Mouse (Mus musculus): ENCODE data around the gene Gtf2a1l. TPM values are rescaled to one million over a fixed set of nuclear protein-coding genes. Genes with fewer than 3 reads are reported as not detected.
A peak's percentile ranks its signal among the peaks of the same experiment; 100 is the strongest.

Gtf2a1l gene
- total RNA-seq, 2 experiments from 2014 or later: not detected

GRCm38 (mm10) chr17:88632631-88633030 is 35.8 kb upstream of the Gtf2a1l start:
- no peak overlapping the region for H3K27ac ChIP-seq
- no peak for TF ChIP-seq CTCF (conservative IDR thresholded peaks at IDR 0.05)
- DNase-seq (ENCODE audit: low spot score in 2 of 2): no peak
- H3K4me3 ChIP-seq: no peak overlapping the region

GRCm38 (mm10) chr17:88636076-88636475 is 32.4 kb upstream of the Gtf2a1l start:
- no peak for TF ChIP-seq CTCF (conservative IDR thresholded peaks at IDR 0.05)
- Histone ChIP-seq H3K4me3 (no peak overlapping the region), H3K27ac (no peak overlapping the region)
- no peak for DNase-seq (ENCODE audit: low spot score in 2 of 2)

GRCm38 (mm10) chr17:88636587-88636986 is 31.9 kb upstream of the Gtf2a1l start:
- Histone ChIP-seq H3K27ac (peak overlapping the region; percentile 18; the same call in 1 of the 2 replicates), H3K4me3 (no peak overlapping the region)
- DNase-seq (ENCODE audit: low spot score in 2 of 2): no peak
- TF ChIP-seq CTCF (conservative IDR thresholded peaks at IDR 0.05): no peak

GRCm38 (mm10) chr17:88641012-88641411 is 27.4 kb upstream of the Gtf2a1l start:
- Histone ChIP-seq H3K4me3 (no peak overlapping the region), H3K27ac (no peak overlapping the region)
- peak; percentile 53 to 81 for DNase-seq (ENCODE audit: low spot score in 2 of 2)
- TF ChIP-seq CTCF (conservative IDR thresholded peaks at IDR 0.05): peak; percentile 91

DNA sequence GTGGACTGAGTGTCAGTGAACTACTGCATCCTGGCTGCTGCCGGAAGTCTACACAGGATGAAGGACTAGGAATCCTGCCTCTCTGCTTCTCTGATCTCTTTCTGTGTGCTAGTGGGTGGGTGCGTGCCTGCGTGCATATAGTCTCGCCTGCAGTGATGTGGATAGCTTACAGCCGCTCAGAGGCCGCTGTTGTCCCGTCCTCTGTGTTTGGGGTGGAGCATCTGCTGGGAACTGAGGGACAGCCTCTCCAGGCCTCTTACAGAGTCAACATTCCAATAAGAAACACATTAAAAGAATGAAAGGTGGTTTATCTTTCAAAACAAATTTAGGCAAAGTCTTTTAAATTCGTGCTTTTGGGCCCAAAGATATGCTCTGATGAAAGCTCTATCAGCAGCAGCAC is 26.6 kb upstream of the Gtf2a1l start:
- no peak overlapping the region for H3K27ac ChIP-seq
- DNase-seq (ENCODE audit: low spot score in 2 of 2): no peak
- no peak for TF ChIP-seq CTCF (conservative IDR thresholded peaks at IDR 0.05)
- no peak overlapping the region for H3K4me3 ChIP-seq

DNA sequence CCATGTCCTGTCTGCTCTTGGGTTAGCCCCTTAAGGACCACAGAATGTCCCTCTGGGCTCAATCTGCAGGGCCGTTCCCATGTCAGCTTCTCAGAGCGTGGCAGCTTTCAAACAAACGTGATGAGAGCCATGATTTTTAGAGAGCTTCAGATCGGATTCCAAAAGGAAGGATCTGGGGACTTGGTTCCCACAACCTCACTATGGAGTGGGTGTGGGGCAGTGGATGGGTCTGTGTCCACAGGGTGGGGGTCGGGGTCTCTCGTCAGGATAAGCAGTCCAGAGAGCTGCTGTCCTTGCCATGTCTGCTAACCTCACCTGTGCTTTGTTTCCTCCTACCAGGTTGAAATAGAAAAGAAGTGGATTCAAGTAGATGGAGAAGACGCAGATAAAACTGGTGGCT is 23.6 kb upstream of the Gtf2a1l start:
- Histone ChIP-seq H3K27ac (no peak overlapping the region), H3K4me3 (no peak overlapping the region)
- TF ChIP-seq CTCF (conservative IDR thresholded peaks at IDR 0.05): no peak
- no peak for DNase-seq (ENCODE audit: low spot score in 2 of 2)

GRCm38 (mm10) chr17:88645299-88645698 is 23.2 kb upstream of the Gtf2a1l start:
- Histone ChIP-seq H3K27ac (no peak overlapping the region), H3K4me3 (no peak overlapping the region)
- TF ChIP-seq CTCF (conservative IDR thresholded peaks at IDR 0.05): no peak
- no peak for DNase-seq (ENCODE audit: low spot score in 2 of 2)

- H3K27ac ChIP-seq: no peak overlapping the region
- TF ChIP-seq CTCF (conservative IDR thresholded peaks at IDR 0.05): no peak
- DNase-seq (ENCODE audit: low spot score in 2 of 2): no peak
- no peak overlapping the region for H3K4me3 ChIP-seq
Measured at GRCm38 (mm10) chr17:88647149-88647548, 21.3 kb upstream of the Gtf2a1l start.

DNA sequence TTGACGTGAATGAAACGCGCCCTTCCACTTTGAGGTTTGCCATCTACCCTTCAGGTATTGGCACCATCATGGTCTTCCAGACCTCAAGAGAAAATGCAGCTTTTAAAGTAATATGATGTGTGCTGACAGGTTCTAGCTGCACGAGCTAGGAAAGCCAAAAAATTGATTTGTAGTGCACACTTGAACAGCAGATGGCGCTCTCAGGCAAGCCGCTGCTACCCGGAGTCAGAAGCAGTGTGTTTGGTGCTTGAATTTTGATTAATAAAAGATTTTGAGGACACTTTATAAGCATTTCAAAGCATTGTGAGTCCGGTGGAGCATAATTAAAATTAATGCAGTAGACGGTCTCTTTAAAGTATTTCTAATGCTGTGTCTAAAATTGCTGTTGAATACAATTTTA is 16.4 kb upstream of the Gtf2a1l start:
- DNase-seq (ENCODE audit: low spot score in 2 of 2): peak; percentile 71 to 84

DNA sequence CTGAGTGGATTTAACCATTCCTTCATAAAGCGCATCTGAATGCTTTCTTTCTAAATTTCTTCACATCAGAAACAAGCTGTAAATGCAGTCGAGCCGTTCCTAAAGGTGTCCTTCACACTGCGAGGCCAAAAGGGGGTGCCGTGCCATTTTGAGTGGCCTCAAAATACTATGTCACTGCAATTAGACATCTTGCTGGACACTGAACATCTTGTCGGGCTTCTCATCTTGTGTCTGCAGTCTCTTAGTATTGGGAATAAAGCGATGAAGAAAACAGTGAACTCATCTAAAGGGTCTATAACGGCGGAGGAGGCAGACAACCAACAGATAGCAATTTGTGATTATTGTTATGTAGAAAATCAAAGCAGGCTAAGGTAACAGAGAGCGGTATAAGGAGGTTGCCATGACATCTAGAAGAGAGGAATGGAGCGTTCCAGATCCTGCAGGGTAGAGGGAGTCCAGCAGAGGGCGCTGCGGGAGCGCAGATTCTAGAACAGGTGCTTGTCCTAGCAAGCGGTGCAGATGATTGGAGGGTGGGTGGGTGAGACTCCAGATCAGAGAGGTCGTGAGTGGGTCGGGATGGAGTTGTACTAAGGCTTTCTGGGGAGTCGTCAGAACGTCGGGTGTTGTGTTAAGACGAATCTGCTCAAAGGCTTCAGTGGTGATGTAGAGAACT is 15.6 kb upstream of the Gtf2a1l start:
- DNase-seq (ENCODE audit: low spot score in 2 of 2): peak; percentile 84 to 92
- peak; percentile 98 for TF ChIP-seq CTCF (conservative IDR thresholded peaks at IDR 0.05)
- H3K4me3 ChIP-seq: peak overlapping the region; percentile 38
- H3K27ac ChIP-seq: peak overlapping the region; percentile 82

More for the DNA sequence above, 16.4 kb upstream of the Gtf2a1l start:
- Histone ChIP-seq H3K4me3 (peak overlapping the region; percentile 38; the same call in 1 of the 2 replicates), H3K27ac (0 out of 2 replicates have a peak overlapping the region, but pooled peaks have one; percentile 82)
- TF ChIP-seq CTCF (conservative IDR thresholded peaks at IDR 0.05): peak; percentile 97

DNA sequence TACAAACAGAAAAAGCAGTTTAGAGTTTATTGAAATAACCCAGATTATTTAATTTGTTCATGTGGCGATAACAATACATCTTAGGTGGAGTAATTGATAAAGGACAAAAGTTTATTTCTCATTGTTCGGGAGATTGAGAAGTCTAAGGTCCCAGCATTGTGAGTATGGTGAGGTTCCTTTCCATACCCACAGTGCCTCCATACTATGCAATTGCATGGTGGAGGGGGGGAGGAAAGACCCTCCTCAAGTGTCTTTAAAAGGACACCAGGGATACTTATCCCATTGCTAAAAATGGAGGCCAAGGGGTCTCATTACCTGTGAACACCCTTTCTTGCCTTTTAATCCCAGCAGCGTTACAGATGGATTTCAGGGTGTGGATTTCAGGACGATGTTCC is 15.1 kb upstream of the Gtf2a1l start:
- no peak for TF ChIP-seq CTCF (conservative IDR thresholded peaks at IDR 0.05)
- no peak overlapping the region for H3K27ac ChIP-seq
- H3K4me3 ChIP-seq: peak overlapping the region; percentile 38; the same call in 1 of the 2 replicates
- DNase-seq (ENCODE audit: low spot score in 2 of 2): no peak

GRCm38 (mm10) chr17:88658510-88658909 is 9.9 kb upstream of the Gtf2a1l start:
- Histone ChIP-seq H3K4me3 (no peak overlapping the region), H3K27ac (no peak overlapping the region)
- DNase-seq (ENCODE audit: low spot score in 2 of 2): no peak
- TF ChIP-seq CTCF (conservative IDR thresholded peaks at IDR 0.05): no peak

- Histone ChIP-seq H3K27ac (no peak overlapping the region), H3K4me3 (no peak overlapping the region)
- TF ChIP-seq CTCF (conservative IDR thresholded peaks at IDR 0.05): no peak
- no peak for DNase-seq (ENCODE audit: low spot score in 2 of 2)
Measured at GRCm38 (mm10) chr17:88666076-88666475, 2.4 kb upstream of the Gtf2a1l start.

DNA sequence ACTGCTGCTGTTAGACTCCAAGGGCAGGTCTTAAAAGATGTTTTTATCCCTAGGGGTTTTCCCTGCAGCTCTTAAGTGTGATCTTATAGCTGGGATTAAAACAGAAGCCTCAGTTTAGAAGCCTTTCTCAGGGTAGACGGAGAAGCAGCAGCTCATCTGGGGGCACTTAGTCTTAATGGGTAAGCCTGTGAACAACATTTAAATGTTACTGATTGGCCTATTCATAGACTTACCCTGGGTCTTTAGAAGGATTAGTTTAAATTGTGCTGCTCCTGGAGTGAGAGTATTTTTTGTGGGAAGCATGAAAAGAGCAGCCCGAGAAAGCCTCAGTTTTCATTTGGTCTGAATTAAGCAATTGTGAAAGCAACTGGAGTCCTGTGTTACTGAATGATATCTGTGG is 1.5 kb downstream of the Gtf2a1l start:
- TF ChIP-seq CTCF (conservative IDR thresholded peaks at IDR 0.05): no peak
- H3K4me3 ChIP-seq: no peak overlapping the region
- DNase-seq (ENCODE audit: low spot score in 2 of 2): no peak
- H3K27ac ChIP-seq: no peak overlapping the region

Measured in layer of hippocampus, adult 2 months (tissue).